Mouse (Mus musculus): ENCODE measurements around the gene Gm43518. TPM values are rescaled to one million over a fixed set of nuclear protein-coding genes. Genes with fewer than 3 reads are reported as not detected.

Gm43518 gene
- polyA plus RNA-seq, 1 experiment from 2014 or later: 1.2 TPM

DNA sequence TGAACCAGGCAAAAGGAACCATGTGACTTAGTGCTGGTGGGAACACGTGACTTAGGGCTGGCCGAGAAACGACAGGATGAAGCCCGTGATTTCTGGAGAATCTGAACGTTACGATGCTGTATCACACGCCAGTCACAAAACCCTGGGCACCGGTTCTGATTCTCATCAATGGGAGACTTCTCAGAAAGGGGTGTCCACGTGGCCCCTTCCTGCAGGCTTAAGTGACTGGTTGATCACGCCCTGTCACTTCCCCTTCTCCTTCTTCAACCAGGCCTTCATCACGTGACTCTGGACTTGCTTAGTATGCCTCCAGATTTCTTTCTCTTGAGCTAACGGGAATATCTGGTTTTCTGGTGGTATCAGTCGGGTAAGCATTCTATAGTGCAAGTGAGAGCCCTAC lies 29.9 kb upstream of the Gm43518 start:
- no peak overlapping the region for H3K27ac ChIP-seq
- WGBS (ENCODE audit: insufficient replicate concordance): 39% methylated on average over 13 of the region's 13 CpGs
- no peak for DNase-seq
- H3K4me2 ChIP-seq: no peak overlapping the region
- no peak for ATAC-seq (ENCODE audit: low read depth)
- peaks cover 7% of the 10 kb centered on the region for H3K4me1 ChIP-seq (replicated peaks)
- H3K9ac ChIP-seq: no peak overlapping the region
- no peaks in the 10 kb centered on the region for H3K36me3 ChIP-seq
- no peak overlapping the region for H3K4me3 ChIP-seq (replicated peaks)
- no peaks in the 10 kb centered on the region for H3K9me3 ChIP-seq (replicated peaks)
- H3K27me3 ChIP-seq: no peaks in the 10 kb centered on the region

DNA sequence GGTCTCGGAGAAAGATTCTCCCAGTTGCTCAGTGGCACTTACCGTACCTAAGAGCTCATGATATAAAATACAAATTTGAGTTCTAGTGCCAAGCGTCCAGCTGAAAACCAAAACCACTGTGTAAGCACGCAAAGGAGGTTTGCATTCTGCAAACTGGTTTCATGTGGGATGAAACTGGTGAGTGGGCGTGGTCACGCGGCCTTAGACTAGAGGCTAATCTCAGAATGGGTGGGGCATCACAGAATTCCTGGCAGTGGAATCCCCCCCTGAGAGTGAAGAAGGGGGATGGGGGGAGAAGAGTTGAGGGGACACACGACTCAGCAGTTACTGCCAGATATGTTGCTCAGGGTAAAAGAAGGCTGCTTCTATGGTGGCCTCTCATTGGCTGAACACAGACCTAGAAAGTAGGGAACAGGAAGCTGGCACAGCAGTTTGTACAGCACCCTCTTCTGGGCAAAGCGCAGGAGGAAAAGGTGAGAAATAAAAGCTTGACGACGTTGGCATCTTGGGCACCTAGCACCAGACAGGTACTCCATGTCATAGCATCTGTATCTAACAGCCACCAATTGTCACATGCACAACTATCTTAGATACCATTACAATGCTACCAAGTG lies 23.1 kb upstream of the Gm43518 start:
- WGBS (ENCODE audit: insufficient replicate concordance): 59% methylated on average over 11 of the region's 11 CpGs
- Histone ChIP-seq H3K4me2 (no peak overlapping the region), H3K9ac (no peak overlapping the region), H3K27ac (no peak overlapping the region), H3K36me3 (peaks cover 7% of the 10 kb centered on the region; the same call in 1 of the 2 replicates), H3K9me3 (replicated peaks) (no peaks in the 10 kb centered on the region), H3K27me3 (no peaks in the 10 kb centered on the region), H3K4me1 (replicated peaks) (peaks cover 30% of the 10 kb centered on the region), H3K4me3 (replicated peaks) (no peak overlapping the region)
- DNase-seq (no peak), ATAC-seq (ENCODE audit: low read depth) (no peak)

DNA sequence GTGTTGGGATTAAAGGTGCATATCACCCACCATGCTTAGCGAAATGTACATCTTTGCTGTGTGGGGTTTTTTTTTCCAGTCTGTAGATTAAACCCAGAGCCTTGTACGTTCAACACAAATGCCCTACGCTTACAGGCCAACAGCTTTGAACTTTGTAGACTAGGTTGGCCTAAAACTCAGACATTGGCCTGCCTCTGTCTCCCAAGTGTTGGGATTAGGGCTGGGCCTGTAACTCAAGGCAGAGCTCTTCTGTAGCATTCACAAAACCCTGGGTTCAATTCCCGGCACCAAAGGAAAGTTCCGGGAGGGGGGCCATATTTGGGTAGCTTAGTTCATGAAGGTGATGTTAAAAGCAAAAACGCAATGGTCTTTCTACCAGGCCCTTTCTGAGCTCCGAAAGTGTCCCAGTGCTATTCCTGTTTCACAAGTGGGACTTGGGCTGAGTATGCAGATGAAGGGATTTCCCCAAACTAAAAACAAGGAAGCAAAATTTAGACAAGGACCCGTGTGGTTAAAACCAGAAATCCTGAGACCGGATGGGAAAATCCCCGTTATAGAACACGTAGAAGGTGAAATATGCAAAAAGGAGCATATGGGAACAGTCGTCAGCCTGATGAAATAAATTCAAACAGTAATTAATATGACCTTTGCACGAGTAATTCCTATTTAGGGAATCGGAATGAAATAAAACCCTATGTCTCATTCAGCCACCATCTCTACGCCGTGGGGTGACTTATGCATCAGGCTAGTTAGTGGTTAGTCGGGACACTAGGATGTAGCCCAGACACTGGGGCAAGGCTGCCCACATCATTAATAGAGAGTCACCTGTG lies 20.9 kb upstream of the Gm43518 start:
- WGBS (ENCODE audit: insufficient replicate concordance): 62% methylated on average over 17 of the region's 17 CpGs
- peaks cover 23% of the 10 kb centered on the region for H3K36me3 ChIP-seq
- peaks cover 33% of the 10 kb centered on the region for H3K4me1 ChIP-seq (replicated peaks)
- H3K4me3 ChIP-seq (replicated peaks): peak overlapping the region; percentile 95
- H3K27ac ChIP-seq: no peak overlapping the region
- H3K9me3 ChIP-seq (replicated peaks): no peaks in the 10 kb centered on the region
- H3K27me3 ChIP-seq: no peaks in the 10 kb centered on the region
- no peak for ATAC-seq (ENCODE audit: low read depth)
- no peak for DNase-seq
- peak overlapping the region; percentile 97 for H3K4me2 ChIP-seq
- no peak overlapping the region for H3K9ac ChIP-seq

DNA sequence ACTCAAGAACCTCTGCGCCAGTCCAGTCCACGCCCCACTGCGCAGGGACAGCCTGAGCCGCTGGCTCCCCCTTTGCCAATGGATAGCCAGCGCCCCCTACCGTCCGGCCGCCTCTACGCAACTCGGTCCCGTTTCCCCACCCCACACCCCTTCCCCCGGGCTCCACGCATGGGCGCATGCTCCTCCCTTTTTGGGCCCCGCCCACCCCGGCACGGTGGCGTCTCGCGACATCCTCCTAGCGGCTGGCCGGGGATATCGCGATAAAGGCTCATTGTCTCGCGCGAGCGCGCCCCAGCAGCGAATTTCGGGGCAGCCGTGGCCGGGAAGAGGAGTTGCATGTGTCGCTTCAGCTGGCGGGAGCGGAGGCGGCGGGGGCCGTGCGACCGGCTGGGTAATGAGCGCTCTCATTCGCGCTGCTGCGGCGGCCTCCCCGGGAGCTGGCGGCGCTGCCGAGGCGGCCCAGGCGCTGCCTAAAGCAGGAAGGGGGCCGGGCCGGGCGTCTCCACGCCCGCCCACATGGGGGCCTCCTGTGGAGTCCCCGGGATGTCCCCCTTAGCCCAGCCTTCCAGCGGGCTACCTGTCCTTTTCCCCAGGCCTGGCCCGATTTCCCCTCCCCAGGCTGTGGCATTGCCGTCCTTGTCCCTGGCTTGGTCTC lies 20.1 kb upstream of the Gm43518 start, which contains the start of gene Denr:
TSS of gene Denr (plus strand) at position 200 of the 655 bp plus-strand sequence.
- no peaks in the 10 kb centered on the region for H3K27me3 ChIP-seq
- peaks cover 30% of the 10 kb centered on the region for H3K36me3 ChIP-seq
- peak; percentile 94 for ATAC-seq (ENCODE audit: low read depth)
- no peaks in the 10 kb centered on the region for H3K9me3 ChIP-seq (replicated peaks)
- peak within 1 kb of the TSS; percentile 97 for H3K4me2 ChIP-seq
- peak within 1 kb of the TSS; percentile 80 for H3K27ac ChIP-seq
- WGBS (ENCODE audit: insufficient replicate concordance): under 1% methylated on average over 59 of the region's 61 CpGs
- peaks cover 33% of the 10 kb centered on the region for H3K4me1 ChIP-seq (replicated peaks)
- peak within 1 kb of the TSS; percentile 98 for H3K9ac ChIP-seq
- DNase-seq: peak; percentile 99
- H3K4me3 ChIP-seq (replicated peaks): peak within 1 kb of the TSS; percentile 95

DNA sequence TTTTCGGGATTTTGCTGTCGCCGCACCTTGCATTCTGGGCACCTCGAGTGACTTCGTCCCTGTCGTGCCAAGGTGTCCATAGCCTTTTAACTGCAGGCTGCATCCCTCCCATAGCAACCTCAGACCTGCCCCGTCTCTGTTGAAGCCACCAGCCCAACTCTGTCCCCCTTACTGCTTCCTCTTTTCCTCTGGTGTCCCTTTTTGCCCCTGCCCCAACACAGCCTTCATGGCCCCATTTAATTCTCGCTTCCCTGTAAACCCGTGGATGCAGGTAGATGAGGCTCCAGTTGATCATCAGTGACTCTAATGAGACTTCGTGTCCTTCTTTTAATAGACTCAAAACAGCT lies 19.6 kb upstream of the Gm43518 start:
- peak overlapping the region; percentile 98 for H3K9ac ChIP-seq
- H3K27ac ChIP-seq: peak overlapping the region; percentile 80; the same call in 1 of the 2 replicates
- H3K4me2 ChIP-seq: peak overlapping the region; percentile 97
- 2% methylated on average over 10 of the region's 10 CpGs for WGBS (ENCODE audit: insufficient replicate concordance)
- no peaks in the 10 kb centered on the region for H3K27me3 ChIP-seq
- ATAC-seq (ENCODE audit: low read depth) (no peak), DNase-seq (no peak)
- H3K4me3 ChIP-seq (replicated peaks): peak overlapping the region; percentile 95
- H3K36me3 ChIP-seq: peaks cover 34% of the 10 kb centered on the region
- H3K9me3 ChIP-seq (replicated peaks): no peaks in the 10 kb centered on the region
- H3K4me1 ChIP-seq (replicated peaks): peaks cover 33% of the 10 kb centered on the region

DNA sequence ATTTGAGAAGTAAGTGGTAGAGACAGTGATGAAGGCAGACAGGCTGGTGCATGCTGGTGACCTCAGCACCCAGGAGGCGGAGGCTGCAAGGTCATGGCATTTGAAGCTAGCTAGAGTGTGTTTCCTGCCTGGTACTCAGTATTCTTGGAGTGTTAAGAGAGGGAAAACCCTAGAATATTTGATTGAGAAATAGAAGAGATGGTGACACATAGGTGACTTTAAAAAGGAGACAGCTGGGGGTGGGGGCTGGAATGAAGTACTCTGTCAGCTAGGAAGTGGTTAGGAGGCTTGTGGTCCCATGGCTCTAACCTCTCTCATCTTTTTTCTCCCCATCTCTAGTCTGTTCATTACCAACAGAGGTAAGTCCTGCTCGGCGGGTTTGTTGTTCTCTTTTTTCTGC lies 12.4 kb upstream of the Gm43518 start:
- no peak overlapping the region for H3K27ac ChIP-seq
- H3K9ac ChIP-seq: no peak overlapping the region
- WGBS (ENCODE audit: insufficient replicate concordance): 74% methylated on average over 3 of the region's 3 CpGs
- H3K4me2 ChIP-seq: no peak overlapping the region
- peaks cover 75% of the 10 kb centered on the region for H3K36me3 ChIP-seq
- ATAC-seq (ENCODE audit: low read depth) (no peak), DNase-seq (no peak)
- H3K9me3 ChIP-seq (replicated peaks): no peaks in the 10 kb centered on the region
- H3K4me3 ChIP-seq (replicated peaks): no peak overlapping the region
- H3K27me3 ChIP-seq: no peaks in the 10 kb centered on the region
- no peaks in the 10 kb centered on the region; the same call in 1 of the 2 replicates for H3K4me1 ChIP-seq (replicated peaks)

DNA sequence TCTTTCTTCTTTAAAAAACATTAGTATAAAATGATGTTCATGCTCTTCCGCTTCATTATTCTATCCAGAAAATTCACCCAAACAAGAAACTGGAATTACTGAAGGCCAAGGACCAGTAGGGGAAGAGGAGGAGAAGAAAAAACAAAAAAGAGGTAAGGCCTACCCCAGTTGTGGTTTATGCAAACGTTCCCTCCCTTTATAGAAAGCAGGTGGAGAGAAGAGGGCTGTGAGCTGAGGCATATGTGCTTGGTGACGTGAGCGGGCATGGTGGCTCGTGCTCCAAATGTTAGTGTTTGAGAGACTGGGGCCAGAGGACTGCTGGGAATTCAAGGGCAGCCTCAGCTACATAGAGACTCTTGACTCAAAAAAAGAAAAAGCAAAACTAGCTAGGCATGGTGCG lies 5.1 kb upstream of the Gm43518 start:
- DNase-seq (no peak), ATAC-seq (ENCODE audit: low read depth) (no peak)
- Histone ChIP-seq H3K9me3 (replicated peaks) (no peaks in the 10 kb centered on the region), H3K27ac (no peak overlapping the region), H3K9ac (no peak overlapping the region), H3K4me3 (replicated peaks) (no peak overlapping the region), H3K4me1 (replicated peaks) (no peaks in the 10 kb centered on the region), H3K4me2 (no peak overlapping the region), H3K36me3 (peaks cover 90% of the 10 kb centered on the region), H3K27me3 (no peaks in the 10 kb centered on the region)
- WGBS (ENCODE audit: insufficient replicate concordance): 80% methylated on average over 6 of the region's 6 CpGs

DNA sequence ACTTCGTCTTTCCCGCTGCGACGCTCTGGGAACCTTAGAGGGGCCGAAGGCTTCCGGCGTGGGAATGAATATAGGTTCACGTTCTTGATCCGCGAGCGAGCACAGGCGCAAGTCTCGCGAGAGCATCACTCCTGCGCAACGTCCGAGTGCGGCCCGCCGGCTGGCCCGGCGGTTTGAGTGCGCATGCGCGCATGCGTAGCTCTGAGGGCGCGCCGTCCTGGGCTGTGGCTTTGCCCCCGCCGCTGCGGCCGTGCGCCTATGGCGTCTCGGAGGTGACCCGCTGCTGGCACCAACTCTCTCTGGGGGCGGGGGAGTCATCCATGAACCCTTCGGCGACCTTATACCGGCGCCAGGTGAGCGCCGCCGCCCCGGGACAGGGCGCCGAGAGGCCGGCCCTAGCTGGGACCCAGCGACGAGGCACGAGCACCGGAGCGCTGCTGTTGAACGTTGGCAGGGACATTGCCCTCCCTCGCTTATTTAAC lies 3.3 kb downstream of the Gm43518 start, which contains the start of gene Ccdc62:
TSS of gene Ccdc62 (plus strand) at position 172 of the 482 bp plus-strand sequence.
- Histone ChIP-seq H3K9me3 (replicated peaks) (no peaks in the 10 kb centered on the region), H3K9ac (peak within 1 kb of the TSS; percentile 93), H3K4me1 (replicated peaks) (peaks cover 40% of the 10 kb centered on the region), H3K36me3 (peaks cover 42% of the 10 kb centered on the region), H3K4me2 (peak within 1 kb of the TSS; percentile 85), H3K4me3 (replicated peaks) (peak within 1 kb of the TSS; percentile 82), H3K27ac (peak within 1 kb of the TSS; percentile 87), H3K27me3 (no peaks in the 10 kb centered on the region)
- DNase-seq: peak; percentile 89
- ATAC-seq (ENCODE audit: low read depth): peak; percentile 94
- WGBS (ENCODE audit: insufficient replicate concordance): under 1% methylated on average over 55 of the region's 56 CpGs

DNA sequence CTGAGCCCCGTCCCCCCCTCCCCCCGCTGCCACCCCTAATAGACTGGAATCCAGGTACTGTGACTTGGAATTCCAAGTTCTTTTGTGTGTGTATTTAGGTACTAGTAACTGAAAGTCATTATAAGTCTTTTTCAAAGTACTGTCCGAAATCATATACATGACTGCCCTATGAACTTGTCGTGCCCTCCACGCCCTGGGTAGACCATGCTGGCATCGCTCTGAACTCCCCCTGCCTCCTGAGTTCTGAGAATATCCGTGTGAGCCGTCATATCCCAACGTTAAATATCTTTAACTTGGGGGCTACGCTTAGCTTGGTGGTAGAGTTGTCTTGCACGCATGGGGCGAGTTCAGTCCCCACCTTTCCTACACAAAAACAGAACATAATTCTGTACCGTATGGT lies 3.9 kb downstream of the Gm43518 start:
- Histone ChIP-seq H3K27ac (peak overlapping the region; percentile 87), H3K4me2 (peak overlapping the region; percentile 85), H3K36me3 (peaks cover 36% of the 10 kb centered on the region), H3K9me3 (replicated peaks) (no peaks in the 10 kb centered on the region), H3K4me1 (replicated peaks) (peaks cover 46% of the 10 kb centered on the region), H3K9ac (peak overlapping the region; percentile 93), H3K27me3 (no peaks in the 10 kb centered on the region), H3K4me3 (replicated peaks) (peak overlapping the region; percentile 82)
- WGBS (ENCODE audit: insufficient replicate concordance): 42% methylated on average over 13 of the region's 13 CpGs
- DNase-seq (no peak), ATAC-seq (ENCODE audit: low read depth) (no peak)

DNA sequence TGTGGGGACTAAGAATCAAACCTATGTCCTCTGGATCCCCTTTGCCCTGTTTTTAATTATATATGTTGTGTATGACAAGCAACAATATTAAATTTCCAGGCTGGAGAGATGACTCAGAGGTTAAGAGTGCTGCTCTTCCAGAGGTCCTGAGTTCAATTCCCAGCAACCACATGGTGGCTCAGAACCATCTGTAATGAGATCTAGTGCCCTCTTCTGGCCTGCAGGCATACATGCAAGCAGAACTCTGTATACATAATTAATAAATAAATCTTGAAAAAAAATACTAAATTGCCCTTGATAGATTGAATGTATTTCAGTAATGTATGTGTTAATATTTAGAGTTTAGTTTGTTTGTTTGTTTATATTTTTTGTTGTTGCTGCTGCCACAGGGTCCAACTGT lies 5.7 kb downstream of the Gm43518 start:
- DNase-seq (no peak), ATAC-seq (ENCODE audit: low read depth) (no peak)
- peaks cover 48% of the 10 kb centered on the region for H3K4me1 ChIP-seq (replicated peaks)
- no peaks in the 10 kb centered on the region for H3K27me3 ChIP-seq
- H3K9ac ChIP-seq: no peak overlapping the region
- H3K4me2 ChIP-seq: no peak overlapping the region
- no peak overlapping the region for H3K27ac ChIP-seq
- H3K9me3 ChIP-seq (replicated peaks): no peaks in the 10 kb centered on the region
- no peak overlapping the region for H3K4me3 ChIP-seq (replicated peaks)
- peaks cover 21% of the 10 kb centered on the region for H3K36me3 ChIP-seq

DNA sequence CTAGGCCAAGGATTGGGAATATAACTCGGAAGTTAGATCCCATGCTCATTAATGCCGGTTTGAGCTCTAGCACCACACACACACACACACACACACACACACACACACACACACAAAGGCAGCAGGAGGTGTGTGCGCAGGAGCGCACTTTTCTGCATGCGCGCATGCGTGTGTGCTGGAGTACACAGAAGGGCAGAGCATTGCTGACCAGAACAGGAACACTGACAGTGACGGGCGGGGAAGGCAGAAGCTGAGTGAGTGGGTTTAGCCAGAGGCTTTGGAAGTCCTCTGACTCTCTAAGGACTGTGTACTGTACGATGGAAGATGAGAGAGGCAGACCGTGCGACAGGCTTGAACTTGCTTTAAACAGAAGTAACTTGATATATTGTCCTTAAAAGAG lies 6.3 kb downstream of the Gm43518 start:
- WGBS (ENCODE audit: insufficient replicate concordance): 48% methylated on average over 12 of the region's 12 CpGs
- Histone ChIP-seq H3K4me1 (replicated peaks) (peaks cover 48% of the 10 kb centered on the region), H3K4me2 (peak overlapping the region; percentile 68), H3K36me3 (peaks cover 15% of the 10 kb centered on the region; the same call in 1 of the 2 replicates), H3K4me3 (replicated peaks) (peak overlapping the region; percentile 51), H3K9ac (peak overlapping the region; percentile 67), H3K27ac (peak overlapping the region; percentile 87), H3K27me3 (no peaks in the 10 kb centered on the region), H3K9me3 (replicated peaks) (no peaks in the 10 kb centered on the region)
- DNase-seq (peak; percentile 44), ATAC-seq (ENCODE audit: low read depth) (peak; percentile 27)

Data from liver, embryonic 13.5 days (tissue).